Mouse (Mus musculus): ENCODE measurements around the gene Cc2d1a.

Gene Cc2d1a

GRCm38 (mm10) chr8:84147769-84148530 lies at the start of gene Cc2d1a, which contains the start of gene 4930432K21Rik:
Gene Cc2d1a (minus strand): TSS chr8:84147936.
Gene 4930432K21Rik (plus strand): TSS chr8:84148025.
- DNase-seq (ENCODE audit: low spot score): peak; percentile 72

DNA sequence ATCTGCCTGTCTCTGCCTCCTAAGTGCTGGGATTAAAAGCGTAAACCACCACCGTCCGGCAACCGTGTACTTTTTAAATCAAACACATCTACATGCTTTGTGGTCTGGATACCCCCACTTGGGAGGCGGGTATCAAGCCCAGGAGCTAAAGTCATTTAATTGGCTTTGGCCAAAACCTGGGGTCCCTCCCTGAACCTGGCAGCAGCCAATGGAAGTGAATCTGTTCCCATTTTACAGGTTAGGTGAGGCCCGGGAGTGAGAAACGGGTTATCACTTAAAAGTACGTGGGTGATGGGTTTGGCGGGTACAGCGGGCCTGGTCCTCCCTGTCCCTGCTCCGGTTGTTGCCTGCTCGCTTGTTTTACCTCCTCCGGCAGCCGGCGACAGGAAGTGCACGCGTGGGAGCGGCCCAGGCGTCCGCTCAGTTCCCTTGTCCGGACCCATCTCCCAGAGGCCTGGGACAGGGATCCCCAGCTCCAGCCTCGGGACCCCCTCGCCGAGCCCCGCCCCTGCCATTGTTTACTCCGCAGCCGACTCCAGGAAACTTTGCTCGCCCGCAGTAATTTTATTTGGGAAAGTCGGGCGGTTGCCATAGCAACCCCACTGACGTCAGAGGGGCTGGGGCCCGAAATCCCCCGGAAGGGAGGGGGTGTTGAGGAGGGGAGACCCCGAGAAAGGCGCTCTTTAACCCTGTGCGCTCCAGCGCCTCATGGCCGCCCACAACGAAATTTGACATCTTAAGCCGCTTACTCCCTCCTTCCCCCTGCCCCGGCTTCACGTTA lies 49.6 kb upstream of the Cc2d1a start:
- DNase-seq (ENCODE audit: low spot score): no peak

GRCm38 (mm10) chr8:84194224-84194743 lies 46.5 kb upstream of the Cc2d1a start:
- no peak for DNase-seq (ENCODE audit: low spot score)

GRCm38 (mm10) chr8:84193566-84193965 lies 45.8 kb upstream of the Cc2d1a start:
- no peak for DNase-seq (ENCODE audit: low spot score)

GRCm38 (mm10) chr8:84193161-84193560 lies 45.4 kb upstream of the Cc2d1a start:
- DNase-seq (ENCODE audit: low spot score): no peak

- DNase-seq (ENCODE audit: low spot score): peak; percentile 71
Observed at GRCm38 (mm10) chr8:84192555-84192954, 44.8 kb upstream of the Cc2d1a start.

DNA sequence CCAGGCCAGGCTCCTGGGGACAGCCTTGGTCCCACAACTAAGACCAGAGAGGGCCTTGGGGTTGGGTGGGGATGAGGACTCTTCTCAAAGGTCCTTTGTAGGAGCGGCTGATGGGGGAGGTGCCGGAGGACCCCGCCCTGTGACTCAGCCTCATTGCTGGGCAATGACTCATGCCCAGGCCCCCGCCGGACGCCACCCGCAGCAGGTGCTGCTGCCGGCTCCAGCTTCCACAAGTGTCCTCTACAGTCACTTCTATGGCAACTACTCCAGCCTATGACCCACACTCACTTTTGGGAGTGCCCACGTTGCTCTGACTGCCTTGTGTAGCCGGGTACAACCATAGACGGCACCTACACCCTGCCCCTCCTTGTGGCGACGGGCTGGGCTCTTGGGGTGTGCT lies 44.3 kb upstream of the Cc2d1a start:
- no peak for DNase-seq (ENCODE audit: low spot score)

DNA sequence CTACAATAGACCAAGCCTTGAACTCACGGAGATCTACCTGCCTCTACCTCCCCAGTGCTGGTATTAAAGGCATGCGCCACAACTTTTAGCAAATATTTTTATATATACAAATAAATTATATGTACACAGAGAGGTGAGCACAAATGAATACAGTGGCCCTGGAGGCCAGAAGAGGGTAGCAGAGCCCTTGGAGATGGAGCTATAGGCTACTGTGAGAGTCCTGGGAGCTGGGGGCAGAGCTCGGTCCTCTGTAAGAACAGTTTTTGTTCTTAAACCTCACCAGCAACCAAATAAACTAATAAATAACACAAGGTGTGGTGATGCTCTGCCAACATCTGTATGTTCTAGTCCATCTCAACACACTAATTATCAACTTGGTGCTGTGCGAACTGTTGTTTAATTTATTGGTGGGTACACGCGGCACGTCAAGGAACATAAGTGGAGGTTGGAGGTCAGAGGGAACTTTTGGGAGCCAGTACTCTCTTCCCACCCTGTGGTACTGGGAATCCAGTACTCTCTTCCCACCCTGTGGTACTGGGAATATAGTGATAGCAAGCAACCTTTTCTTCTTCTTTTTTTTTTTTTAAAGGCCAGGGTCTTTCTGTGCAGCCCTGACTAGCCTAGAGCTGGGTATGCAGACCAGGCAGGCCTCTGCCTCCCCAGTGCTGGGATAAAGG lies 42.6 kb upstream of the Cc2d1a start:
- DNase-seq (ENCODE audit: low spot score): no peak

DNA sequence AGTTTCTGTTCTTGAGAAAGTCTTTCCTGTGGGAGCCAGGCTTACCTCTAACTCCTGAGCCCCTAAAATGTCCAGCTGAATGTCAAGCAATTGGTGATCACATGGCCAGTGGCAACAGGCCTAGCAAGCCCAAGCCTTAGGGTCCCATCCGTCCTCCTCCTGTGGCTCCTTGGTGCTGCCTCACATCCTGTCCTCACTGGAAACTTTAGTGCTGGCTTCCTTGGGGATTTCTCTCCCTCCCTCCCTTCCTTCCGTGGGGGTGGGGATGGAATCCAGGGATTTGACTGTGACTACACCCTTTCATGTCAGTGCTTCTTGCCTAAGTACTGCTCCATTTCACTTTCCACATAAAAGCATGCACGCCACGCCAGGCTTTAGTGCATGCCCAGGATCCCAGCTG lies 41.9 kb upstream of the Cc2d1a start:
- DNase-seq (ENCODE audit: low spot score): no peak

DNA sequence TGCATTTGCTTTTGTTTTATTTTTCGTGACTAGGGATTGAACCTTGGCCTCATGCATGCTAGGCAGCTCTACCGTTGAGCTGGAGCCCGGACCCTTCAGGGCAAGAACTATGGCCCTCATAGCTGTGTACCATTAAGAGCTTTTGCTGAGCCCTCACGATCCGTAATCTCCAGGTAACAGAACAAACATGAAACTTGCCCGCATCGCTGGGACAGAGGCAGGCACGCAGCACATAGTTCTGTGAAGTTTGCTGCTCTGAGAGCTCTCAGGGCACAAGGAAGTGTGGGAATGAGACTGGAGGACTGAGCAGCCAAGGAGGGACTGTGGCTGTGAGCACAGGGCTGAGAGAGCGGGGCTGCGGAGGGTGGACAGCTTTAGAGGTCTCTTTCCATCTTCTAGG lies 40.9 kb upstream of the Cc2d1a start:
- no peak for DNase-seq (ENCODE audit: low spot score)

GRCm38 (mm10) chr8:84187065-84187755 lies 39.5 kb upstream of the Cc2d1a start:
- DNase-seq (ENCODE audit: low spot score): no peak

DNA sequence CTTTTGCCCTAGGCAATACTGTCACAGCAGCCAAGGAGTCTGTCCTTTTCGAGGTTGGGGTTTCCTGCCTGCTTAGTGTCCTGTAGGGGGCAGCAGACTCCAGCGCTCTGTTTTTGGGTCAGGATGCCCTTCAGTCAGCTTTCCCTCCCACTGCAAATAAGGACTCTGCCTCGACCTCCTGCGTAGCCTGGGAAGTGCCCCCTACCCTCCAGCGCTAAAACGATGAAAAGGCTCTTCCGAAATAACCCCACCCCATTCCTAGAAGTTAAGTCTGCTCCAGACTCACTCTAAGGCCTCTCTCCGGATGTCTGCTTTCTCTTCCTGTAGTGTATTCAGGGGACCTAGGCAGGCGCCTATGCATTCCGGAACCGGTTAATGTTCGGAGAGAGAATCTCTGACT lies 38.8 kb upstream of the Cc2d1a start:
- DNase-seq (ENCODE audit: low spot score): no peak

DNA sequence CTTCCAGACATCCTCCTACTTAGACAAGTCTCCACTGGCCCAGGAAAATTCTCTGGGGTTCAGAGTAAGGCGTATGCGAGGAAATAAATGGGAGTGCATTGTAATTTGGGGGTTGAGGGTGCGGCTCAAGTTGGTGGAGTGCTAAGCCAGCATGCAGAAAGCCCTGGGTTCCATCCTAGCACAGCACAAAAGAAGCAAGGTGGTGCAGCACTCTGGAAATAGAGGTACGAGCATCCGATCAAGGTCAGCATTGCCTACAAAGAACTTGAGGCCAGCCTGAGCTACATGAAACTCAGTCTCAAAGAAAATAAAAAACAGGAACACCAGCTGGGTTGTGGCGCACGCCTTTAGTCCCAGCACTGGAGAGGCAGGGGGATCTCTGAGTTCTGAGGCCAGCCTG lies 37.4 kb upstream of the Cc2d1a start, which contains the start of gene Nanos3:
TSS of gene Nanos3 (minus strand) at position 101 of the 400 bp plus-strand sequence.
- DNase-seq (ENCODE audit: low spot score): no peak

DNA sequence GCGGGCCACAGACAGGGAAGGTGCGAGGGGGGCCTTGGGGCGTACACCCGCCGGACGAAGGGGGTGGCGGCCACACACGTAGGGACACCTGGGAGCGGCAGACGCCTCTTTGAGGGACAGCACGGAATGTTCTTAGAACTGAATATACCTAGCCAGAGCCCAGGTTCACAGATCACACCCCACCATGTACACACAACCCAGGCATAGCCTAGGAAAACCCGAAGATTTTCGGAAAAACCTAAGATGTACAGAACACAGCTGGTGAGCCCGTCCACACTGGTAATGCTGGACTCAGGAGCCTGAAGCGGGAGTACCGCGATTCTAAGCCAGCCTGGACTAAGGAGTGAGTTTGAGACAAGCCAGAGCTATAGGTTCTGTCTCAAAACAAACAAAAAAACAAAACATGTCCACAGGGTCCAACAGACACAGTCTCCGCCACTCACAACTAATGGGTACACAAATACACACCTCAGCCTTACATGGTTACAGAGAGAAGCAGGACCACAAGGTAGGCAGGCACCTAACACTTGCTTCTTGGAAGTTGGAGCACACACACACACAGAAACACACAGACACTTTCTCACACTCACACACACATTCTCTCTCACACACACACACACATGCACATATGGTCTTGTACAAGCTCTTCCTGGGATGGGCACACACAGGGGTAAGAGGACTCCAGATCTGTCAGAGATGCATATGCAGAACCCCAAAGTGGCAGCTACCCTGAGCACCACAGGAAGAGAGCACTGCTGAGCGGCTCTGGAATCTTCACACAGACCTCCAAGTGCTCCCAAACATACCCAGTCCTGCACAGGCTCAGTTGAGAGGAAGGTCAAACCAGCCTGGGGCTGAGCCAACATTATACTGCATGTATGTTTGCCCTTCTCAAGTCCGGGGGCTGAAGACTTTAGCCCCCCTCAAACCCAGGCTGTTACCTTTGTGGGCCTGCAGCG lies 36.6 kb upstream of the Cc2d1a start:
- DNase-seq (ENCODE audit: low spot score): no peak

DNA sequence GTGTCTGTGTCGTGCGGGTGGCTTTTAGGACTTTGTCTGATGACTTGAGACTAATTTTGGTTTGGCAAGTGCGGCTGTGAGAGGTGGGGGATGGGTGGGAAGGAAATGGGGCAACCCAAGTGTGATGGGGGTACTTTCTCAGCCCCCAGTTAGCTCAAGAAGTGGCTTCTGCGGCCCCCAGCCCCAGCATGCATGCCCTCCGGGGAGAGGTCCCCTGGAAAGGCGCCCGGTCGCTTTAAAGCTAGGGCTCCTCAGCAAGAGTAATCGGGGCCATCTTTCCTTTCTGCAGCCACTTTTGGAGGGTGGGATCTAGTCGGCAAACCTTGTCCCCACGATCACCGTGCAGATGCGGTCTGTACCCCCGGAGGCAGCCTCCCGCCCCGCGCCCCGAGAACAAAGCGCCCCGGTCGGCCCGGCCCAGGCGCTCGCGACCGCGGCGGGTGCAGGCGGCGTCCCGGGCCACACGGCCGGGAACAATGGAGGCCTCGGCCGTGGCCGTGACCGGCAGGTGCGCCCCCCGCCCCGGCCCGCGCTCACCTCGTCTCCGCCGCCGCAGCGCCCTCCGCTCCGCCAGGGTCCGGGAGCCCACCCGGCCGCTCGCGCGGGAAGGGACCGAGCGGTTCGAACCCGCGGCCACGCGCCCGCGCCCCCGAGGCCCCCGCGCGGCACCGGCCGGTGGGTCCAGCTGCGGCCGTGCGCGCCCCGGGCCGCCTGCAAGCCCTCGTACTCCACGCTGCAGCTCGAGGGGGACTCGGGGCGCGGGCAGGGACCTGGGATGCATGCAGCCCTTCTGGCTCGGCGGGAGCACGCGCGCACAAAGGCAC lies 35.7 kb upstream of the Cc2d1a start:
- no peak for DNase-seq (ENCODE audit: low spot score)

DNA sequence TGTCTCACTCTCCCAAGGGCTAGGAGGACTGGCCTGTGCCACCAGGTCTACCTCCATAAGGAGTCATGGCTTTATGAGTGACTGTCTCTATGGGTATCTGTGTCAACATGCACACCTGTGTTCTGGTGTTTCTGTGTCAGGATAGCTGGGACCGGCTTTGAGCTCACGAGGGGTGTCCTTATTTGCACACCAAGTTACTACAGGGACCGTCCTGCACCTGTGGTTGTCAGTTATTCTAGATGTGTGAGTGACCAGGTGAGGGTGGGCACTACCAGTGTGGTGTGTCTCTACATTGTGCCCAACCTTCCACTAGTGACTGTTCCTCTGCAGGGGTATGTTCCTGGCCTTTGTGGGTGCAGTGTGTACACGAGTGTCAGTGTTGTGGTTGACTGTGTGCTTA lies 35.1 kb upstream of the Cc2d1a start:
- DNase-seq (ENCODE audit: low spot score): no peak

- no peak for DNase-seq (ENCODE audit: low spot score)
Observed at GRCm38 (mm10) chr8:84180530-84181190, 32.9 kb upstream of the Cc2d1a start.

DNA sequence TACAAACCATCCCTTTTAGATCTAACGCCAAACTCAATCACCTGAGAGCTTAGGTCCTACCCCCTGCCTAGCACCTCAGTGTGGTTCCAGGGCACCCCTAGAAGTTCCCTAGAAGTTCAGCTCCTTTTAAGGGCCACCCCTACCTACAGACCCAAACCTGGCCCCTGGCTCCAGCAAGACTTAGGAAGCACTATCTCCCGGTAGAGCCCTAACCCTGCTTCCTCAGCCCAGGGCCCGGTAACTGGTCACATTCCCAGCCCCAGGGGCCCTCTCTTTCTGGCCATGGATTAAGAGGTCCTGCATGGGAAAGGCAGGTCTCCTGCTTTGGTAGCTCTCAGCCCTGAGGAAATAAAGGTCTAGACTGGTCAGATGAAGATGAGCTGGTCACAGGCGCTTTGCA lies 32.2 kb upstream of the Cc2d1a start:
- no peak for DNase-seq (ENCODE audit: low spot score)

DNA sequence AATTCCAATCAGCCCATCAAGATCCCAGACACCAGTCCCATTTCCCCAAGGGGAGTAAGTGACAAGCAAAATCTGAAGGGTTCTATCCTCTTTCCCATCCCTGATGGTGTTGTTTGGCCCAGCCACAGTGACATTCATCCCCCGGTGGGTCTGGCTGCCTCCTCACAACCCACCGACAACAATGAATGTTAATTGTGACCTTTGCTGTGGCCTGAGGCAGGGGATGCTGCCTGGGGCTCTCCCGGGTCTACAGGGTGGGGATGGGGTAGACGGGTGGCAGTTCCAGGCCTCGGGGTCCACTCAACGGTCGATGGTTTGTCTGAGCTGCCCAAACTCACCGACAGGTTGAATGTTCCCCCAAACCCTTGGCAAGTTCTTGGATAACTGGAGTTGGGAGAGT lies 30.9 kb upstream of the Cc2d1a start:
- DNase-seq (ENCODE audit: low spot score): no peak

Measured in urinary bladder, postnatal 10 days (tissue).